Mouse (Mus musculus) gastrocnemius, postnatal 36 days (tissue): Measurements from ENCODE around the gene Clec2h. TPM values are rescaled to one million over a fixed set of nuclear protein-coding genes. Genes with fewer than 3 reads are reported as not detected.

Source experiments
- DNase-seq, 2 experiments: peaks; one replicate each; pipeline ENCODE4 v3.0.0; 2022
- intact Hi-C: fragments of 180-260 bp; cut with DNase I; formaldehyde crosslinking; loops from one replicate; pipeline ENCODE4 v1.15.1; 2025
- total RNA-seq, 2 experiments: library from RNA; stranded (reverse); gene quantifications; 2 replicates each; pipeline ENCODE4 v1.2.3; 2021

The Clec2h gene
- total RNA-seq, 2 experiments from 2014 or later, result not detected

GRCm38 (mm10) chr6:128722959-128723358 is 60.8 kb downstream of the Clec2h start, which contains the start of gene Klrb1:
Gene Klrb1 (minus strand): TSS chr6:128723059.
- intact Hi-C loops, result no loop called here
- DNase-seq, result no peak

Other genes with a start within 250 kb of the Clec2h start
- gene Itfg2, start 237.5 kb upstream of the Clec2h start, total RNA-seq, result 10 to 100 TPM; 15.3 to 19.5 TPM
- 100 to 1,000 TPM in 1 of 2 experiments, 10 to 100 TPM in 1; 97.6 to 114 TPM for gene Fkbp4, start 223.7 kb upstream of the Clec2h start, total RNA-seq
- under 1 TPM in 1 of 2 experiments, not detected in 1; 0.41 TPM for gene Pzp, start 135.7 kb upstream of the Clec2h start, total RNA-seq
- not detected for gene A2ml1, start 80.8 kb upstream of the Clec2h start, total RNA-seq
- not detected for gene Klrb1a, start 38.9 kb upstream of the Clec2h start, total RNA-seq
- gene Klrb1, start 60.7 kb downstream of the Clec2h start, total RNA-seq, result not detected
- gene Klrb1c, start 126.8 kb downstream of the Clec2h start, total RNA-seq, result not detected
- not detected for gene Gm44511, start 163.9 kb downstream of the Clec2h start, total RNA-seq
- gene Klrb1b, start 163.9 kb downstream of the Clec2h start, total RNA-seq, result not detected
- under 1 TPM in 1 of 2 experiments, not detected in 1; 0.18 TPM for gene Clec2i, start 225.2 kb downstream of the Clec2h start, total RNA-seq
- not detected for gene BC035044, start 228.7 kb downstream of the Clec2h start, total RNA-seq